Mouse (Mus musculus) adrenal gland, adult (tissue): ENCODE data around the gene Eif2b2.

Experiments used
- DNase-seq, 2 experiments: peaks; one replicate each; pipeline ENCODE4 v3.0.0; 2022 to 2023; ENCODE audit warnings: low spot score in 1 of 2; ENCODE audit not compliant: inconsistent age in 2 of 2

Gene Eif2b2

GRCm38 (mm10) chr12:85237553-85237952, 18.3 kb downstream of the Eif2b2 start:
- no peak for DNase-seq

- DNase-seq: no peak
Measured at GRCm38 (mm10) chr12:85252083-85252482, 32.8 kb downstream of the Eif2b2 start.

GRCm38 (mm10) chr12:85256074-85256751, 36.9 kb downstream of the Eif2b2 start:
- DNase-seq: no peak

- no peak for DNase-seq
Measured at GRCm38 (mm10) chr12:85257008-85257639, 37.8 kb downstream of the Eif2b2 start.

GRCm38 (mm10) chr12:85262489-85262888, 43.2 kb downstream of the Eif2b2 start:
- no peak for DNase-seq

- DNase-seq: no peak
Measured at GRCm38 (mm10) chr12:85263190-85263589, 43.9 kb downstream of the Eif2b2 start.

- no peak for DNase-seq
Measured at GRCm38 (mm10) chr12:85264531-85264930, 45.2 kb downstream of the Eif2b2 start.

- DNase-seq: no peak
Measured at GRCm38 (mm10) chr12:85264940-85265339, 45.7 kb downstream of the Eif2b2 start.

GRCm38 (mm10) chr12:85266248-85266647, 47.0 kb downstream of the Eif2b2 start:
- DNase-seq: no peak

- no peak for DNase-seq
Measured at GRCm38 (mm10) chr12:85269821-85270220, 50.5 kb downstream of the Eif2b2 start.

- DNase-seq: peak; percentile 89 to 95
Measured at GRCm38 (mm10) chr12:85270319-85270718, 51.0 kb downstream of the Eif2b2 start, which contains the start of gene Mlh3. Gene Mlh3 (minus strand): TSS chr12:85270599.

- DNase-seq: no peak
Measured at GRCm38 (mm10) chr12:85271132-85271842, 52.0 kb downstream of the Eif2b2 start.

- DNase-seq: no peak
Measured at GRCm38 (mm10) chr12:85271843-85272206, 52.5 kb downstream of the Eif2b2 start.

- no peak for DNase-seq
Measured at GRCm38 (mm10) chr12:85273508-85273907, 54.2 kb downstream of the Eif2b2 start.
